Mouse (Mus musculus) CH12.LX (cell line): Measurements from ENCODE around the gene Map4k4. TPM values are rescaled to one million over a fixed set of nuclear protein-coding genes. Genes with fewer than 3 reads are reported as not detected.

Experiments used
- DNase-seq: peaks from one replicate; pipeline ENCODE4 v3.0.0-alpha.2; 2013; ENCODE audit errors: extremely low read depth
- H3K27ac ChIP-seq: 2 replicates; pipeline ENCODE4 v1.5.1; 2012; ENCODE audit warnings: low read depth, mild to moderate bottlenecking, control low read depth, moderate library complexity; ENCODE audit not compliant: insufficient read depth
- H3K27me3 ChIP-seq: replicated peaks from 2 replicates; pipeline ENCODE3; 2012; ENCODE audit warnings: inconsistent platforms
- H3K36me3 ChIP-seq, 2 experiments: replicated peaks in 1 of 2; 2 replicates each; pipeline versions ENCODE3 to v1.6.1; 2012; ENCODE audit warnings: inconsistent platforms in 1 of 2, low read length in 1 of 2, mild to moderate bottlenecking in 1 of 2, mixed read lengths in 1 of 2, moderate library complexity in 1 of 2; ENCODE audit not compliant: control insufficient read depth in 1 of 2, insufficient read depth in 1 of 2
- H3K4me1 ChIP-seq, 2 experiments: 2 replicates each; pipeline ENCODE4 v1.6.1; 2012; ENCODE audit warnings: inconsistent platforms in 1 of 2, moderate library complexity in 1 of 2; ENCODE audit not compliant: insufficient read depth in 2 of 2, control insufficient read depth in 1 of 2
- H3K4me2 ChIP-seq: 2 replicates; pipeline ENCODE4 v1.6.1; 2012; ENCODE audit warnings: low read depth, mild to moderate bottlenecking, control low read depth; ENCODE audit not compliant: poor library complexity, insufficient read depth, severe bottlenecking
- H3K4me3 ChIP-seq, 3 experiments: fragments of 150-350 bp in 1 of 3; sonication (generic) in 1 of 3; replicated peaks in 1 of 3; 2 replicates each; pipeline versions ENCODE3 to v1.5.1; 2011 to 2012; ENCODE audit warnings: low read depth in 2 of 3, low read length in 2 of 3, mild to moderate bottlenecking in 2 of 3, moderate library complexity in 2 of 3, control low read depth in 1 of 3, improper control_type of control experiment in 1 of 3, inconsistent platforms in 1 of 3, mixed read lengths in 1 of 3; ENCODE audit not compliant: poor library complexity in 1 of 3
- H3K79me2 ChIP-seq: replicated peaks from 2 replicates; pipeline ENCODE4 v1.6.1; 2012; ENCODE audit warnings: mild to moderate bottlenecking, moderate library complexity; ENCODE audit not compliant: control insufficient read depth, poor library complexity, insufficient read depth, severe bottlenecking; ENCODE audit errors: extremely low read depth
- H3K9ac ChIP-seq: 2 replicates; pipeline ENCODE4 v1.6.1; 2012; ENCODE audit warnings: low read depth, mild to moderate bottlenecking, control low read depth, moderate library complexity; ENCODE audit not compliant: insufficient read depth
- H3K9me3 ChIP-seq: replicated peaks from 2 replicates; pipeline ENCODE3; 2012; ENCODE audit warnings: low read length, inconsistent platforms, mixed read lengths
- CHD1 ChIP-seq: IDR thresholded peaks from 2 replicates; pipeline ENCODE4 v1.6.1; 2012; ENCODE audit warnings: low read depth, low read length, improper control_type of control experiment, inconsistent platforms
- E2F4 ChIP-seq: IDR thresholded peaks from 2 replicates; pipeline ENCODE4 v1.6.1; 2011; ENCODE audit warnings: low read depth, low read length, improper control_type of control experiment; ENCODE audit not compliant: insufficient replicate concordance
- ELF1 ChIP-seq: IDR thresholded peaks from 2 replicates; pipeline ENCODE4 v1.6.1; 2014; ENCODE audit warnings: low read depth, mild to moderate bottlenecking, inconsistent platforms, low read length, improper control_type of control experiment
- ETS1 ChIP-seq: conservative IDR thresholded peaks from 2 replicates; pipeline ENCODE4 v1.6.1; 2012; ENCODE audit warnings: low read depth, mild to moderate bottlenecking, inconsistent platforms, low read length, improper control_type of control experiment, moderate library complexity
- GABPA ChIP-seq: IDR thresholded peaks from 2 replicates; pipeline ENCODE4 v1.6.1; 2012; ENCODE audit warnings: low read depth, low read length, improper control_type of control experiment, inconsistent platforms; ENCODE audit not compliant: insufficient replicate concordance
- MAFK ChIP-seq: IDR thresholded peaks from 2 replicates; pipeline ENCODE4 v1.6.1; 2011; ENCODE audit warnings: low read length, improper control_type of control experiment; ENCODE audit not compliant: insufficient replicate concordance
- MAX ChIP-seq: IDR thresholded peaks from 2 replicates; pipeline ENCODE4 v1.6.1; 2011; ENCODE audit warnings: low read length, improper control_type of control experiment
- MEF2A ChIP-seq: IDR thresholded peaks from 2 replicates; pipeline ENCODE4 v1.6.1; 2014; ENCODE audit warnings: low read depth, mild to moderate bottlenecking, inconsistent platforms, low read length, improper control_type of control experiment, borderline replicate concordance
- MYC ChIP-seq: IDR thresholded peaks from 2 replicates; pipeline ENCODE4 v1.6.1; 2011; ENCODE audit warnings: low read depth, mild to moderate bottlenecking, improper control_type of control experiment, low read length
- NELFE ChIP-seq: IDR thresholded peaks from 2 replicates; pipeline ENCODE4 v1.6.1; 2011; ENCODE audit warnings: low read depth, low read length, improper control_type of control experiment
- TBP ChIP-seq: conservative IDR thresholded peaks from 2 replicates; pipeline ENCODE4 v1.6.1; 2011; ENCODE audit warnings: low read depth, low read length, improper control_type of control experiment
- USF1 ChIP-seq: IDR thresholded peaks from 2 replicates; pipeline ENCODE4 v1.6.1; 2014; ENCODE audit warnings: low read depth, mild to moderate bottlenecking, inconsistent platforms, low read length, improper control_type of control experiment
- ZC3H11A ChIP-seq: IDR thresholded peaks from 2 replicates; pipeline ENCODE4 v1.6.1; 2012; ENCODE audit warnings: low read depth, mild to moderate bottlenecking, inconsistent platforms, low read length, improper control_type of control experiment
- ZKSCAN1 ChIP-seq: IDR thresholded peaks from 2 replicates; pipeline ENCODE4 v1.6.1; 2012; ENCODE audit warnings: low read depth, inconsistent platforms, low read length, improper control_type of control experiment, borderline replicate concordance
- dilution Hi-C: fragments of 300-500 bp; cut with MboI; formaldehyde crosslinking; loops from 2 replicates; pipeline ENCODE4 v1.14.3; 2020; ENCODE audit warnings: low sequenced_read_pairs; ENCODE audit not compliant: extremely low pct_unique_long_range_greater_than_20kb, extremely low pct_ligation_motif_present
- in situ Hi-C: fragments of 300-500 bp; cut with MboI; formaldehyde crosslinking; loops from 3 replicates; pipeline ENCODE4 v1.14.3; 2019; ENCODE audit warnings: low sequenced_read_pairs, low pct_ligation_motif_present, low pct_unique_long_range_greater_than_20kb, mixed read lengths
- polyA plus RNA-seq: library from polyadenylated mRNA; unstranded; fragments of >175 nt; gene quantifications from 2 replicates; pipeline ENCODE4 v1.2.1, GENCODE M21; 2012; ENCODE audit warnings: low read depth; ENCODE audit not compliant: insufficient read length
- total RNA-seq, 2 experiments: library from RNA; depleted of rRNA; stranded (reverse); fragments of 300-350 nt in 1 of 2; fragments of >200 nt in 1 of 2; gene quantifications; 2 replicates each; pipeline ENCODE4 v1.2.3; 2012 to 2014

Gene Map4k4
- total and polyA plus RNA-seq, 3 experiments, result 21.8 to 46.3 (median 41.0) TPM

GRCm38 (mm10) chr1:39904720-39905119 lies 4.0 kb downstream of the Map4k4 start (continued):
- TF ChIP-seq MEF2A (peak; percentile 63; the same call in 1 of the 2 replicates), TBP (no peak), GABPA (no peak), MYC (no peak)

- no peak for DNase-seq
- H3K4me3 ChIP-seq, result no peak overlapping the region
- H3K27ac ChIP-seq, result no peak overlapping the region
- dilution Hi-C loops (no loop called here), in situ Hi-C loops (no loop called here)
- no peak overlapping the region for H3K9ac ChIP-seq
- H3K4me2 ChIP-seq, result no peak overlapping the region
- peaks cover 13 to 57% of the 10 kb centered on the region in 2 experiments for H3K4me1 ChIP-seq
- H3K79me2 ChIP-seq, result peaks cover 4% of the 10 kb centered on the region
- peaks cover 5 to 51% of the 10 kb centered on the region in 2 experiments for H3K36me3 ChIP-seq
- H3K27me3 ChIP-seq, result no peaks in the 10 kb centered on the region
- no peaks in the 10 kb centered on the region for H3K9me3 ChIP-seq
- no peak for TF ChIP-seq MYC
- TF ChIP-seq ELF1, result no peak
- no peak for TF ChIP-seq ETS1
- TF ChIP-seq E2F4, result no peak
- no peak for TF ChIP-seq MAX
- no peak for TF ChIP-seq ZKSCAN1
- no peak for TF ChIP-seq MAFK
- no peak for TF ChIP-seq CHD1
- no peak for TF ChIP-seq USF1
- no peak for TF ChIP-seq ZC3H11A
- no peak for TF ChIP-seq MEF2A
- TF ChIP-seq, all 38 proteins: peak for 0
These were observed 6.2 kb downstream of the Map4k4 start for GRCm38 (mm10) chr1:39906921-39907320.

- TF ChIP-seq MAFK (no peak), NELFE (no peak)
- TF ChIP-seq, all 38 proteins: peak for 0
- Histone ChIP-seq H3K79me2 (no peaks in the 10 kb centered on the region), H3K27ac (no peak overlapping the region), H3K4me1 (peaks cover 13 to 45% of the 10 kb centered on the region in 2 experiments), H3K9me3 (no peaks in the 10 kb centered on the region), H3K27me3 (no peaks in the 10 kb centered on the region), H3K4me3 (no peak overlapping the region), H3K4me2 (no peak overlapping the region), H3K36me3 (peaks cover 5 to 62% of the 10 kb centered on the region in 2 experiments), H3K9ac (no peak overlapping the region)
- DNase-seq, result no peak
- dilution Hi-C loops, result no loop called here
- in situ Hi-C loops, result no loop called here
These were observed 8.3 kb downstream of the Map4k4 start for GRCm38 (mm10) chr1:39908976-39909375.
